Mouse (Mus musculus) stomach, postnatal 0 days (tissue): ENCODE results near the gene Shd.

Experiments
- CTCF ChIP-seq: IDR thresholded peaks from 2 replicates; pipeline ENCODE4 v1.5.1; 2016; ENCODE audit warnings: antibody characterized with exemption, low read depth, mild to moderate bottlenecking, moderate library complexity
- EP300 ChIP-seq: optimal IDR thresholded peaks from 2 replicates; pipeline ENCODE3; 2016; ENCODE audit warnings: antibody characterized with exemption

GRCm38 (mm10) chr17:55958584-55958886 is 11.7 kb upstream of the Shd start:
- TF ChIP-seq CTCF (no peak), EP300 (no peak)
